Mouse (Mus musculus) spleen, postnatal 10 days (tissue): Measurements from ENCODE around the gene Kcne4.
"Not testable (repeated sequence)": the region's sequence is repeated elsewhere in the genome, so short reads cannot be mapped to it uniquely, and the experiment has no call there.

ENCODE experiments used
- DNase-seq, 2 experiments: peaks; one replicate each; pipeline ENCODE4 v3.0.0; 2021 to 2022; ENCODE audit warnings: low spot score in 2 of 2

Gene Kcne4

GRCm38 (mm10) chr1:78816639-78817038 is at the start of gene Kcne4:
Kcne4 (plus strand) TSS chr1:78816758.
- no peak for DNase-seq

- DNase-seq, result no peak
Observed at GRCm38 (mm10) chr1:78781899-78782298, 34.7 kb upstream of the Kcne4 start.

GRCm38 (mm10) chr1:78784936-78785335 is 31.6 kb upstream of the Kcne4 start:
- not testable (repeated sequence) for DNase-seq

DNA sequence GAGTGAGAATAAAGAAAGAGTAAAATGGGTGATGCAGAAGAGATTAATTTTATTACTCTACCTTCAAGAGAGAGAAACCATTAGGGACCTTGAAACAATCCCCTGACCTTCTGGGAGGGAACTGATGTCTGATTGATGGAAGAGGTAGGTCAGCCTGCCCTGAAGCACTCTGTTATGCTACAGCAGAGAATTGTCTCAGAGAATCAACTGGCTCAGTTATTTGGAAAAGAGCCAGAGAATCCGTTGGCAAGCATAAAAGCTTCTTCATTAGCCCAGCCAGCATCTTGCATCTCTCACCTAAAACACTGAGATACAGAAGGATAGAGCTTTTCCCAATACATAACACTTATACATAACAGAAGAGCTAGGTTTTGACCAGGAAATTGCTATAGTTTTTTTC is 26.8 kb upstream of the Kcne4 start:
- no peak for DNase-seq

- no peak for DNase-seq
Observed at GRCm38 (mm10) chr1:78807428-78807827, 9.1 kb upstream of the Kcne4 start.

GRCm38 (mm10) chr1:78809819-78810218 is 6.7 kb upstream of the Kcne4 start:
- DNase-seq, result no peak

GRCm38 (mm10) chr1:78810904-78811303 is 5.7 kb upstream of the Kcne4 start:
- DNase-seq, result no peak

DNA sequence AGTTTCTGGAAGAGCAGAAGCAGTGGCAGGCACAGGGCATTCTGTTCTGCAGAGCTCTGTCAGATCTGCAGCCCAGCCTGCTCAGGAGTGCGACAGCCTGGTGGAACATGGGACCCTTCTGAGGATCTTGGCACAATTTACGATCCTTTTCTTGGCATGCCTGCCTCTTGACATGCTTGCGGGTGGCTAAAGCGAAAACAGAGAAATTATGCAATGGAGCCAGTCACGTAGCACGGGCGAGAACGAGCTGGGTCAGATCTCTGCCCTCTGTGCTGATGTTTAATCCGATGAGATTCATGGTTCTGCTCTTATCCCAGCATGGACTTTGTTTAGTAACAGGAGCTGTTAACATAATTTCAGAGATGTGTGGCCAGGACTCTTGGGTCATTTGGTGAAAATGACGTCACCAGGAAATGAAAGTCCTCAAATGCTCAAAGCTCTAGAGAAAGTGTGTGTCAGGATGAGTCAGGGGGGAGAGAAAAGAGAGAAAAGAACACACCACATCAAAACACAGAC is 4.5 kb upstream of the Kcne4 start:
- DNase-seq, result no peak

DNA sequence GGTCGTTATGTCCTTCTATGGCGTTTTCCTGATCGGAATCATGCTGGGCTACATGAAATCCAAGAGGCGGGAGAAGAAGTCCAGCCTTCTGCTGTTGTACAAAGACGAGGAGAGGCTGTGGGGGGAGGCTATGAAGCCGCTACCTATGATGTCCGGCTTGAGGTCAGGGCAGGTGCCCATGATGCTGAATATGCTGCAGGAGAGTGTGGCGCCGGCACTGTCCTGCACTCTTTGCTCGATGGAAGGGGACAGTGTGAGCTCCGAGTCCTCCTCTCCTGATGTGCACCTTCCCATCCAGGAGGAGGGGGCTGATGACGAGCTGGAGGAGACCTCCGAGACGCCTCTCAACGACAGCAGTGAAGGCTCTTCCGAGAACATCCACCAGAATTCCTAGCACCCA is 1.2 kb downstream of the Kcne4 start:
- DNase-seq, result no peak

GRCm38 (mm10) chr1:78818630-78819526 is 2.3 kb downstream of the Kcne4 start:
- no peak for DNase-seq

GRCm38 (mm10) chr1:78819592-78819991 is 3.0 kb downstream of the Kcne4 start:
- DNase-seq, result no peak

DNA sequence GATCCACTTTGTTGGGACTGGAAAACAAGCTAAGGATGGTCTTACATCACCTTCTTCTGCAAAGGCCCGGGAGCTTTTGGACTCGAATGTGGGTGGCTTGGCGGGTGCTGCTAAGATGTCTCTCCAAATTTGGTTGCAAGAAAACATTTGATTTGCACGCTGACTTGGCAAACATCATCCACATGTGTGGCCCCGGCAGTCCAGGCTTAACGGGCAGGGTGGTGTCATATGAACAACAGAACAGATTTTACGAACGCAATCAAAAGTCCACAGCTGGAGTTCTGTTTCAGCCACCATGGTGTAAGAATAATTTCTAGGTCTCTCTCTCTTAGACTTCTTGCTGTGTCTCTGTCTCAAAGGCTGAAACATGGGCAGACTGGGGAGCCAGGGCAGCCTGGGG is 3.6 kb downstream of the Kcne4 start:
- no peak for DNase-seq

- DNase-seq, result no peak
Observed at GRCm38 (mm10) chr1:78821111-78821510, 4.6 kb downstream of the Kcne4 start.

DNA sequence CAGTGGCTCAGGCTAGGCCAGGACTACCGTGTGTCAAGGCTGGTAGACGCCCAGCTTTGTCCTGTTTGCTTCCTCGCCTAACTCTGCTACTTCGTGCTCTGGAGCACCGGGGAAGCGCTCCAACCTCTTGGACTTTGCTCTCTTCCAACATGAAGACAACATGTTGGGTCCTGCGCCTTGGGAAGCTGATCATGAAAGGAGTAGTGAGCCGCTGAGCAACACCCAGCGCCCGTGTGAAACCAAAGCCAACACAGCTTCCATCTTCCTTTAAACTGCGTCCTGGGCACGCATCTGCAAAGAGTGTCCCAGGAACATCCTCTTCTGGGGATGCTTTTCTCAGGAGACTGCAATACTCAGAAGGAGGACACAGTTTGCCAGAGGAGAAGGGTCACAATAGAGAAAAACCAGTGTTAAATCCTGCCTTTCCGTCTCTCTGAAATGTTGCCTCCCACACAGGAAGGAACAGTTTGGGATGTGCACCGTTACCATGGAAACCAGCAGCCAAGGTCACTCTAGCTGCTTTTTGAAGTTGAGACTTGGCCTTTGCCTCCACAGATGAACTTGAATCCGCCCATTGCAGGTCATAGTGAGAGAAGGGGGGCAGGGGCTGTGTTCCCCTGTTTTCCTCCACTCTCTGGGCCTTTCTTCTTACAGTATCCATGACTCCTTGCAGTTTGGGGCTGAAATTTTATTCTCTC is 5.3 kb downstream of the Kcne4 start:
- DNase-seq, result no peak

DNA sequence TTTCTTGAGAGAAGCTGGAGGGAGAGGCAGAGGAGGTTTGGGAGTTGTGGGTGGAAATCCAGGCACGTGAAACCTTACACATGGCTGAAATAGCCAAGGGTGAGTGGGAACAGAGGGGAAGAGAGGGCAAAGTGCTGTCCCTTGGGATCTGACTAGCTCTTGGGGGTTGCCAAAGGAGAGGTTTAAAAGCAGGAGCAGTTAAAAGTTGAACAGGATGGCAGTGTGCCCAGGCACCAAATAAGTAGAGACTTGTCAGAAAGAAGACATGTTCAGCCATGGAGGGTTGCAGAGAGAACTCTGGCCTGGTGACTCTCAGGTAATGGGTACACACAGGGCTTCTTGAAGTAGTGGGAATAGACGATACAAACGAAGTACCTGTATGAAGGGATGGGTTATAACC is 8.7 kb downstream of the Kcne4 start:
- no peak for DNase-seq

- no peak for DNase-seq
Observed at GRCm38 (mm10) chr1:78838468-78838867, 21.9 kb downstream of the Kcne4 start.

DNA sequence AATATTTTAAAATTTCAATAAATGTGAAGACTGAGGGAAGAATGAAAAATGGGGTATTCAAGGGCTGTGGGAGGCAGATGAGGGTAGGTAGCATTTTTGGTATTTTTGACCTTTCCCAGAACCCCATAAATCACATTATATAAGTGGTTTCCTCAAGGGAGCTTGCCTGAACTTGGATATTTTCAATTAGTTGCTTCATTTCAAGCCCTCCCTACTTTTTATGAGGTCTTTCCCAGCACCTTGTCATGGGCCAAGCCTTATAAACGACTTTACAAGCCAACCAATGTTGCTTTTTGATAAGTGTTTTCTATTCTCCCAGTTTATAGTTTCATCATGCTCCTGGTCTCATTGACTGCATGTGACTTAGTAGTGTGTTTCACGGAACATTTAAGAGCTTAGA is 24.2 kb downstream of the Kcne4 start:
- DNase-seq, result no peak

DNA sequence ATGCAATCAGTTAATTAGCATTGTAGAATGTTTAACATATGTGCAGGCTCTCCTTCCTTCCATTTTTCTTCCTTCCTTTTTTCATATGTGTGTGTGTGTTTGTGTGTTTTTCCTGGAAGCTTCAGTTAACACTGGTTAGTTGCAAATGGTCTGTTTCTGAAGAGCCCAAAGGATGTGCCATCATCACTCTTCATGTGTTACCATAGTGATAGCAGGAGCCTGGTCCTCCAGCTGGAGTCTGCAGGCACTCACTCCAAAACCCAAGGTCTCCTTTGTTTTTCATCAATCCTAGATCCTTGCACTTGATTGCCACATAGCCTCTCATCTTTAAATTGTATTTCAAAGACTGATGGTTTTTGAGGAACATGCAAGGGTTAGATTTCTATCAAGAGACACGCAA is 29.1 kb downstream of the Kcne4 start:
- DNase-seq, result no peak

DNA sequence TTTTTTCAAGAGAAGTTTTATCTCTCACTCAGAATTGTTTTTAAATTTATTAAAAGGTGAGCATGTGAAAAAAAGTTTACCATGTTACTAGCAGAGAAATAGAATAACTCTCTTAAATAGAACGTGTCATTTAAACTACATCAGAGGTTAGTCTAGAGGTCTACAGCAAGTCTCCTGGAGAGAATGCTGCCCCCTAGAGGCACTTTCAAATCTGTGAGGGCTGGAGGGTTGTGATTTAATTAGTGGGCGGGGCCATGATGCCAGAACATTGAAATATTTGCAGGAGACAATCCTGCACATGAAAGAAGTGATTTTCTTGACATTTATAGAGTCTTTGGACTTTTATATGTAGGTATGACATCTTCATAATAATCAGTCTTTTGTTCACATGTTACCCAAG is 29.9 kb downstream of the Kcne4 start:
- no peak for DNase-seq

DNA sequence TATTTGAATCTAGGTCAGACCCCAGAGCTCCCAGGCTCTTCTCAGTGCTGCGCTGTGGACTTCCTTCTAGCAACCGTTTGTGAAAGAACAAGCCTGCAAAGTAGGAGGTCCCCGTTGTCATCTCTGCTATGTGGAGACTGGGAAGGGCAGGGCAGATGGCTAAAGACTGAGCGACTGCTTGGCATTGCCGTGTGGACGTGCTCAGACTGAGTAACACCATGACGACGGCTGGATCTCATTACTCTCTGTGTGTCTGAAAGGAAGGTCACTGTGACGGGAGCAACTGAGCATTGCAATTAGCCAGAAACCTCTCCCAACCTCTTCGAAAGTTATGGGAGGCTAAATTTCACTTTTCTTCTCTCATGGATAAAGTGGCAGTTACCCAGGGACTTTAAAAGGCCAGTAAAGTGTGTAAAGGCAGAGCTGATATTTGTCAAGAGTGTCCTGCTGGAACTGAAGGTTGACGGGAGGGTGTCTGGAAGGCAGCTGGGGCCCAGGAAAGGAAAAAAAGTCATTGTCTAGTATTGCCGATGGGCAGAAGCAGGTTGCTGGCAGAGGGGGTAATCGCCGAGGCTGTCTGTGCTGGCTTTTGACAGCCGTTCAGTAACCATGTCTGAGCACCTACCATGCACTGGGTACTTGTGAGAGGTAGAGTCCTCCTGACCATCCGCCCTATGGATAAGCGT is 36.0 kb downstream of the Kcne4 start:
- DNase-seq, result no peak

- DNase-seq, result no peak
Observed at GRCm38 (mm10) chr1:78853094-78853445, 36.5 kb downstream of the Kcne4 start.

GRCm38 (mm10) chr1:78854306-78854705 is 37.7 kb downstream of the Kcne4 start:
- DNase-seq, result no peak
